Mouse (Mus musculus): ENCODE results near the gene Mgat4e. TPM values are rescaled to one million over a fixed set of nuclear protein-coding genes. Genes with fewer than 3 reads are reported as not detected.

Gene Mgat4e
- total RNA-seq, 2 experiments from 2014 or later, result not detected

Other genes starting within 250 kb of the Mgat4e start
- gene Ppfia4, start 216.8 kb downstream of the Mgat4e start, total RNA-seq (2021), result 10 to 100 TPM; 43.3 to 49.4 TPM
- gene Tmem183a, start 187.7 kb downstream of the Mgat4e start, total RNA-seq (2021), result 10 to 100 TPM; 67.2 to 72.9 TPM
- gene 4933406M09Rik, start 163.7 kb downstream of the Mgat4e start, total RNA-seq (2021), result not detected
- 10 to 100 TPM; 15.8 to 16.6 TPM for gene Cyb5r1, start 144.1 kb downstream of the Mgat4e start, total RNA-seq (2021)
- 10 to 100 TPM; 62.3 to 63.5 TPM for gene Adipor1, start 134.3 kb downstream of the Mgat4e start, total RNA-seq (2021)
- gene Klhl12, start 94.2 kb downstream of the Mgat4e start, total RNA-seq (2021), result 10 to 100 TPM; 37.1 to 37.7 TPM
- 10 to 100 TPM; 30.6 to 31.8 TPM for gene Rabif, start 55.0 kb downstream of the Mgat4e start, total RNA-seq (2021)
- gene Kdm5b, start 10.5 kb upstream of the Mgat4e start, total RNA-seq (2021), result 10 to 100 TPM; 64.2 to 65.5 TPM
- 10 to 100 TPM; 42.8 to 49.3 TPM for gene Syt2, start 97.0 kb upstream of the Mgat4e start, total RNA-seq (2021)

Measured in left cerebral cortex, postnatal 25 days (tissue).